Mouse (Mus musculus) gastrocnemius, postnatal 14 days (tissue): ENCODE measurements around the gene B130006D01Rik. TPM values are rescaled to one million over a fixed set of nuclear protein-coding genes. Genes with fewer than 3 reads are reported as not detected.

Experiments
- DNase-seq: peaks from one replicate; pipeline ENCODE4 v3.0.0; 2021; ENCODE audit warnings: mixed read lengths
- intact Hi-C: fragments of 180-260 bp; cut with DNase I; formaldehyde crosslinking; loops from one replicate; pipeline ENCODE4 v1.15.1; 2025; ENCODE audit warnings: low total_unique reads
- long read RNA-seq, 2 experiments: library from polyadenylated mRNA; stranded (forward); transcript quantifications; one replicate each; pipeline ENCODE4 v2.0.0; 2021
- total RNA-seq, 2 experiments: library from RNA; stranded (reverse); gene quantifications; 2 replicates each; pipeline ENCODE4 v1.2.3; 2021

The B130006D01Rik gene
- total RNA-seq = under 1 TPM; 0.24 to 0.25 TPM
- long read RNA-seq, experiment 1 = 0 reads
- long read RNA-seq, experiment 2 = 0 reads

- DNase-seq = no peak
- intact Hi-C loops = no loop called here
Observed at GRCm38 (mm10) chr11:95723287-95723686, at the start of gene B130006D01Rik. Gene B130006D01Rik (plus strand): TSS chr11:95723587.

GRCm38 (mm10) chr11:95675498-95675897, 47.9 kb upstream of the B130006D01Rik start:
- DNase-seq = no peak
- intact Hi-C loops = no loop called here

GRCm38 (mm10) chr11:95676307-95676706, 47.1 kb upstream of the B130006D01Rik start:
- peak; percentile 72 for DNase-seq
- intact Hi-C loops = no loop called here

GRCm38 (mm10) chr11:95677925-95678701, 45.3 kb upstream of the B130006D01Rik start:
- DNase-seq = no peak
- intact Hi-C loops = no loop called here

GRCm38 (mm10) chr11:95681995-95682601, 41.3 kb upstream of the B130006D01Rik start:
- intact Hi-C loops = no loop called here
- no peak for DNase-seq

- intact Hi-C loops = no loop called here
- no peak for DNase-seq
Observed at GRCm38 (mm10) chr11:95682946-95683345, 40.4 kb upstream of the B130006D01Rik start.

GRCm38 (mm10) chr11:95686031-95686430, 37.4 kb upstream of the B130006D01Rik start:
- intact Hi-C loops = no loop called here

GRCm38 (mm10) chr11:95687084-95687656, 36.2 kb upstream of the B130006D01Rik start:
- intact Hi-C loops = no loop called here

More at GRCm38 (mm10) chr11:95686031-95686430, 37.4 kb upstream of the B130006D01Rik start:
- DNase-seq = peak; percentile 70

GRCm38 (mm10) chr11:95688515-95688914, 34.9 kb upstream of the B130006D01Rik start:
- intact Hi-C loops = no loop called here
- peak; percentile 22 for DNase-seq

More at GRCm38 (mm10) chr11:95687084-95687656, 36.2 kb upstream of the B130006D01Rik start:
- no peak for DNase-seq

GRCm38 (mm10) chr11:95688981-95689380, 34.4 kb upstream of the B130006D01Rik start:
- intact Hi-C loops = no loop called here
- no peak for DNase-seq

- intact Hi-C loops = no loop called here
- no peak for DNase-seq
Observed at GRCm38 (mm10) chr11:95689544-95689943, 33.8 kb upstream of the B130006D01Rik start.

- intact Hi-C loops = no loop called here
- DNase-seq = no peak
Observed at GRCm38 (mm10) chr11:95698541-95698940, 24.8 kb upstream of the B130006D01Rik start.

GRCm38 (mm10) chr11:95700778-95701739, 22.3 kb upstream of the B130006D01Rik start:
- intact Hi-C loops = no loop called here

GRCm38 (mm10) chr11:95704032-95704969, 19.1 kb upstream of the B130006D01Rik start:
- intact Hi-C loops = no loop called here
- DNase-seq = no peak

More at GRCm38 (mm10) chr11:95700778-95701739, 22.3 kb upstream of the B130006D01Rik start:
- DNase-seq = no peak

GRCm38 (mm10) chr11:95704970-95705330, 18.4 kb upstream of the B130006D01Rik start:
- no peak for DNase-seq
- intact Hi-C loops = no loop called here

GRCm38 (mm10) chr11:95709534-95710040, 13.8 kb upstream of the B130006D01Rik start:
- intact Hi-C loops = no loop called here
- no peak for DNase-seq

- intact Hi-C loops = no loop called here
- DNase-seq = no peak
Observed at GRCm38 (mm10) chr11:95710478-95710877, 12.9 kb upstream of the B130006D01Rik start.

GRCm38 (mm10) chr11:95712085-95712562, 11.3 kb upstream of the B130006D01Rik start:
- DNase-seq = no peak
- intact Hi-C loops = no loop called here
